ENCODE assay signal across 8 mouse cellular contexts in genomic region chr7:28436271-28436904, GRCm38 (mm10). TPM values are rescaled to one million over a fixed set of nuclear protein-coding genes. Genes with fewer than 3 reads are reported as not detected.
DNase-seq lines count a peak whose midpoint lies in the region; ATAC-seq lines count a peak whose summit lies in the region.

No protein-coding gene starts in this region.

- peak overlapping the region; percentile 65 for H3K27ac ChIP-seq in heart, embryonic 14.5 days (replicated peaks in 1 of 2; ENCODE audit: control insufficient read depth in 1 of 2, insufficient read depth in 1 of 2, low read depth in 2 of 2, low read length in 2 of 2)
- peak overlapping the region; percentile 87 for H3K27ac ChIP-seq in liver, embryonic 13.5 days
- H3K27ac ChIP-seq in stomach, embryonic 16.5 days (ENCODE audit: low read length): peak overlapping the region; percentile 61

- peak overlapping the region; percentile 98 for H3K9ac ChIP-seq in heart, embryonic 14.5 days (ENCODE audit: low read length)
- H3K9ac ChIP-seq in liver, embryonic 13.5 days: peak overlapping the region; percentile 95
- peak overlapping the region; percentile 95 for H3K9ac ChIP-seq in stomach, embryonic 16.5 days (ENCODE audit: low read length)

- no peaks in the 10 kb centered on the region for H3K27me3 ChIP-seq in heart, embryonic 14.5 days (ENCODE audit: control insufficient read depth, insufficient read depth, low read length)
- H3K27me3 ChIP-seq in liver, embryonic 13.5 days: no peaks in the 10 kb centered on the region
- no peaks in the 10 kb centered on the region for H3K27me3 ChIP-seq in stomach, embryonic 16.5 days (ENCODE audit: control insufficient read depth, insufficient read depth, low read length)

- DNase-seq in c-Kit-negative CD71-positive TER-119-positive erythroid progenitor cells, embryonic 14.5 days (ENCODE audit: low read depth, low spot score): peak; percentile 95
- DNase-seq in fibroblast of lung, adult 2 months (ENCODE audit: low read depth): peak; percentile 99
- peak; percentile 100 for DNase-seq in kidney, postnatal 14 days
- peak; percentile 100 for DNase-seq in liver, embryonic 13.5 days
- DNase-seq in neural tube, embryonic 10.5 days (ENCODE audit: extremely low spot score, low spot score): peak; percentile 99

- H3K36me3 ChIP-seq in heart, embryonic 14.5 days (ENCODE audit: control insufficient read depth, insufficient read depth, low read length): peaks cover 20% of the 10 kb centered on the region; the same call in 1 of the 2 replicates
- peaks cover 9% of the 10 kb centered on the region; the same call in 1 of the 2 replicates for H3K36me3 ChIP-seq in liver, embryonic 13.5 days
- no peaks in the 10 kb centered on the region for H3K36me3 ChIP-seq in stomach, embryonic 16.5 days (ENCODE audit: control insufficient read depth, insufficient read depth, low read length)

- H3K4me1 ChIP-seq in heart, embryonic 14.5 days (ENCODE audit: control insufficient read depth in 2 of 2, insufficient read depth in 2 of 2, low read length in 2 of 2): peaks cover 2 to 41% of the 10 kb centered on the region in 2 experiments; a peak in 2 of 4 replicates
- peaks cover 67% of the 10 kb centered on the region for H3K4me1 ChIP-seq in liver, embryonic 13.5 days (replicated peaks)
- peaks cover 19% of the 10 kb centered on the region for H3K4me1 ChIP-seq in stomach, embryonic 16.5 days (ENCODE audit: control insufficient read depth, insufficient read depth, low read length)

- ATAC-seq in CD4-positive, CD25-positive, alpha-beta regulatory T cell, adult 4 months: peak; percentile 88
- ATAC-seq in heart, embryonic 14.5 days (ENCODE audit: insufficient number of reproducible peaks, insufficient read depth, low FRiP score, low read depth): peak; percentile 99
- peak; percentile 97 for ATAC-seq in liver, embryonic 13.5 days (ENCODE audit: low read depth)
- ATAC-seq in stomach, embryonic 16.5 days (ENCODE audit: insufficient read depth, low FRiP score): peak; percentile 98

- under 1% methylated on average over 54 of the region's 64 CpGs for WGBS in heart, embryonic 14.5 days
- 1% methylated on average over 62 of the region's 64 CpGs for WGBS in liver, embryonic 13.5 days (ENCODE audit: insufficient replicate concordance)
- 2% methylated on average over 48 of the region's 64 CpGs for WGBS in stomach, embryonic 16.5 days

- H3K4me3 ChIP-seq in heart, embryonic 14.5 days (ENCODE audit: control insufficient read depth in 1 of 2, insufficient read depth in 1 of 2, low read depth in 1 of 2, low read length in 2 of 2): peak overlapping the region; percentile 78 to 97
- peak overlapping the region; percentile 81 for H3K4me3 ChIP-seq in liver, embryonic 13.5 days (replicated peaks)
- peak overlapping the region; percentile 91 for H3K4me3 ChIP-seq in stomach, embryonic 16.5 days (replicated peaks; ENCODE audit: low read length)

- peak overlapping the region; percentile 88 for H3K4me2 ChIP-seq in heart, embryonic 14.5 days (ENCODE audit: low read length)
- H3K4me2 ChIP-seq in liver, embryonic 13.5 days: peak overlapping the region; percentile 87
- H3K4me2 ChIP-seq in stomach, embryonic 16.5 days (ENCODE audit: low read depth, low read length): peak overlapping the region; percentile 66

- no peaks in the 10 kb centered on the region for H3K9me3 ChIP-seq in heart, embryonic 14.5 days (ENCODE audit: control insufficient read depth, low read length)
- H3K9me3 ChIP-seq in liver, embryonic 13.5 days (replicated peaks): no peaks in the 10 kb centered on the region
- no peaks in the 10 kb centered on the region for H3K9me3 ChIP-seq in stomach, embryonic 16.5 days (replicated peaks; ENCODE audit: control insufficient read depth, low read length)

RNA-seq across cellular contexts. Expression of gene Gmfg, which starts 0.9 kb away (rescaled TPM):
- 100 to 1,000 TPM; 406 to 454 TPM for polyA plus RNA-seq in CD4-positive, CD25-positive, alpha-beta regulatory T cell, adult 4 months (2017; shearing (Covaris generic))
- polyA plus RNA-seq in heart, embryonic 14.5 days (2014; fragmentation: Nextera tagmentation; extraction: Ambion mirVana): 8.4 and 8.6 TPM in 2 replicates
- polyA plus RNA-seq in liver, embryonic 13.5 days (2015; fragmentation: Nextera tagmentation; extraction: Ambion mirVana): 32.1 and 32.9 TPM in 2 replicates
- 17.7 and 19.2 TPM in 2 replicates for polyA plus RNA-seq in stomach, embryonic 16.5 days (2015; fragmentation: Nextera tagmentation; extraction: Ambion mirVana)

RNA-seq across cellular contexts. Expression of gene Lrfn1, which starts 15.4 kb away (rescaled TPM):
- not detected for polyA plus RNA-seq in CD4-positive, CD25-positive, alpha-beta regulatory T cell, adult 4 months (2017; shearing (Covaris generic))
- polyA plus RNA-seq in heart, embryonic 14.5 days (2014; fragmentation: Nextera tagmentation; extraction: Ambion mirVana): 1.6 and 2.1 TPM in 2 replicates
- 0.15 and 0.36 TPM in 2 replicates for polyA plus RNA-seq in liver, embryonic 13.5 days (2015; fragmentation: Nextera tagmentation; extraction: Ambion mirVana)
- polyA plus RNA-seq in stomach, embryonic 16.5 days (2015; fragmentation: Nextera tagmentation; extraction: Ambion mirVana): 1.0 and 1.7 TPM in 2 replicates

RNA-seq across cellular contexts. Expression of gene Paf1, which starts 43.6 kb away (rescaled TPM):
- polyA plus RNA-seq in CD4-positive, CD25-positive, alpha-beta regulatory T cell, adult 4 months (2017; shearing (Covaris generic)): 10 to 100 TPM; 55.6 to 71.0 TPM
- 61.9 and 62.5 TPM in 2 replicates for polyA plus RNA-seq in heart, embryonic 14.5 days (2014; fragmentation: Nextera tagmentation; extraction: Ambion mirVana)
- 30.7 and 33.4 TPM in 2 replicates for polyA plus RNA-seq in liver, embryonic 13.5 days (2015; fragmentation: Nextera tagmentation; extraction: Ambion mirVana)
- 84.3 and 88.5 TPM in 2 replicates for polyA plus RNA-seq in stomach, embryonic 16.5 days (2015; fragmentation: Nextera tagmentation; extraction: Ambion mirVana)

RNA-seq across cellular contexts. Expression of gene Med29, which starts 43.9 kb away (rescaled TPM):
- polyA plus RNA-seq in CD4-positive, CD25-positive, alpha-beta regulatory T cell, adult 4 months (2017; shearing (Covaris generic)): 10 to 100 TPM; 25.8 to 27.5 TPM
- 50.9 and 57.7 TPM in 2 replicates for polyA plus RNA-seq in heart, embryonic 14.5 days (2014; fragmentation: Nextera tagmentation; extraction: Ambion mirVana)
- polyA plus RNA-seq in liver, embryonic 13.5 days (2015; fragmentation: Nextera tagmentation; extraction: Ambion mirVana): 28.1 and 31.8 TPM in 2 replicates
- 38.7 and 41.2 TPM in 2 replicates for polyA plus RNA-seq in stomach, embryonic 16.5 days (2015; fragmentation: Nextera tagmentation; extraction: Ambion mirVana)

RNA-seq across cellular contexts. Expression of gene Zfp36, which starts 56.3 kb away (rescaled TPM):
- 100 to 1,000 TPM; 156 to 341 TPM for polyA plus RNA-seq in CD4-positive, CD25-positive, alpha-beta regulatory T cell, adult 4 months (2017; shearing (Covaris generic))
- polyA plus RNA-seq in heart, embryonic 14.5 days (2014; fragmentation: Nextera tagmentation; extraction: Ambion mirVana): 10.1 and 12.2 TPM in 2 replicates
- polyA plus RNA-seq in liver, embryonic 13.5 days (2015; fragmentation: Nextera tagmentation; extraction: Ambion mirVana): 4.7 and 6.3 TPM in 2 replicates
- polyA plus RNA-seq in stomach, embryonic 16.5 days (2015; fragmentation: Nextera tagmentation; extraction: Ambion mirVana): 26.1 and 35.1 TPM in 2 replicates

Comparison
In these comparisons a context has a peak if more than half of its experiments do, and no peak if none do; other contexts are left out.
1. Peak in every context shown above with its lines: DNase-seq, ATAC-seq, H3K4me3 ChIP-seq and H3K27ac ChIP-seq.
2. RNA of gene Gmfg, which starts 0.9 kb away (polyA plus RNA-seq): 406 to 454 TPM in CD4-positive, CD25-positive, alpha-beta regulatory T cell, adult 4 months; 32.1 to 32.9 TPM in liver, embryonic 13.5 days, 17.7 to 19.2 TPM in stomach, embryonic 16.5 days and 8.4 to 8.6 TPM in heart, embryonic 14.5 days; every median in the first group is over 10 times any median in the second.